Mouse (Mus musculus): ENCODE measurements around the gene Csdc2. TPM values are rescaled to one million over a fixed set of nuclear protein-coding genes. Genes with fewer than 3 reads are reported as not detected.
A peak's percentile ranks its signal among the peaks of the same experiment; 100 is the strongest.

Csdc2 gene
- polyA plus RNA-seq, 1 experiment: 0.80 TPM

- WGBS: 84% methylated on average over 23 of the region's 23 CpGs
Measured at GRCm38 (mm10) chr15:81980321-81980720, 43.8 kb downstream of the Csdc2 start, which contains the start of gene 1700029P11Rik. Gene 1700029P11Rik (plus strand): TSS chr15:81980540.

GRCm38 (mm10) chr15:81982173-81982572 lies 45.6 kb downstream of the Csdc2 start:
- 77% methylated on average over 1 of the region's 1 CpGs for WGBS
- no peak for TF ChIP-seq CTCF (IDR thresholded peaks at IDR 0.05; ENCODE audit: control insufficient read depth, insufficient read depth, low read length)
- no peak for TF ChIP-seq POLR2A (IDR thresholded peaks at IDR 0.05; ENCODE audit: borderline replicate concordance, control insufficient read depth, low read depth, low read length)
- H3K27ac ChIP-seq (ENCODE audit: control insufficient read depth, insufficient read depth, low read depth, low read length, poor library complexity): no peak overlapping the region
- no peak overlapping the region for H3K4me3 ChIP-seq (replicated peaks; ENCODE audit: control insufficient read depth, low read depth, low read length)
- no peaks in the 10 kb centered on the region for H3K4me1 ChIP-seq (ENCODE audit: control insufficient read depth, insufficient read depth, low read length)

More at GRCm38 (mm10) chr15:81980321-81980720, 43.8 kb downstream of the Csdc2 start, which contains the start of gene 1700029P11Rik:
- Histone ChIP-seq H3K4me1 (ENCODE audit: control insufficient read depth, insufficient read depth, low read length) (no peaks in the 10 kb centered on the region), H3K4me3 (replicated peaks; ENCODE audit: control insufficient read depth, low read depth, low read length) (no peak within 1 kb of the TSS), H3K27ac (ENCODE audit: control insufficient read depth, insufficient read depth, low read depth, low read length, poor library complexity) (no peak within 1 kb of the TSS)
- TF ChIP-seq CTCF (IDR thresholded peaks at IDR 0.05; ENCODE audit: control insufficient read depth, insufficient read depth, low read length) (no peak), POLR2A (IDR thresholded peaks at IDR 0.05; ENCODE audit: borderline replicate concordance, control insufficient read depth, low read depth, low read length) (no peak)

- no peak overlapping the region for H3K4me3 ChIP-seq (replicated peaks; ENCODE audit: control insufficient read depth, low read depth, low read length)
- WGBS: 86% methylated on average over 2 of the region's 2 CpGs
- no peak overlapping the region for H3K27ac ChIP-seq (ENCODE audit: control insufficient read depth, insufficient read depth, low read depth, low read length, poor library complexity)
- TF ChIP-seq POLR2A (IDR thresholded peaks at IDR 0.05; ENCODE audit: borderline replicate concordance, control insufficient read depth, low read depth, low read length) (no peak), CTCF (IDR thresholded peaks at IDR 0.05; ENCODE audit: control insufficient read depth, insufficient read depth, low read length) (no peak)
- no peaks in the 10 kb centered on the region for H3K4me1 ChIP-seq (ENCODE audit: control insufficient read depth, insufficient read depth, low read length)
Measured at GRCm38 (mm10) chr15:81985267-81986161, 49.0 kb downstream of the Csdc2 start.

- 89% methylated on average over 3 of the region's 3 CpGs for WGBS
- TF ChIP-seq POLR2A (IDR thresholded peaks at IDR 0.05; ENCODE audit: borderline replicate concordance, control insufficient read depth, low read depth, low read length) (no peak), CTCF (IDR thresholded peaks at IDR 0.05; ENCODE audit: control insufficient read depth, insufficient read depth, low read length) (no peak)
- Histone ChIP-seq H3K27ac (ENCODE audit: control insufficient read depth, insufficient read depth, low read depth, low read length, poor library complexity) (no peak within 1 kb of the TSS), H3K4me1 (ENCODE audit: control insufficient read depth, insufficient read depth, low read length) (no peaks in the 10 kb centered on the region; the same call in 1 of the 2 replicates), H3K4me3 (replicated peaks; ENCODE audit: control insufficient read depth, low read depth, low read length) (no peak within 1 kb of the TSS)
Measured at GRCm38 (mm10) chr15:81987646-81988045, 51.1 kb downstream of the Csdc2 start, which contains the start of gene Xrcc6. Gene Xrcc6 (plus strand): TSS chr15:81987835.

GRCm38 (mm10) chr15:81989371-81990062 lies 53.0 kb downstream of the Csdc2 start:
- Histone ChIP-seq H3K4me3 (replicated peaks; ENCODE audit: control insufficient read depth, low read depth, low read length) (no peak overlapping the region), H3K27ac (ENCODE audit: control insufficient read depth, insufficient read depth, low read depth, low read length, poor library complexity) (no peak overlapping the region), H3K4me1 (ENCODE audit: control insufficient read depth, insufficient read depth, low read length) (no peaks in the 10 kb centered on the region; the same call in 1 of the 2 replicates)
- WGBS: 59% methylated on average over 11 of the region's 11 CpGs
- TF ChIP-seq CTCF (IDR thresholded peaks at IDR 0.05; ENCODE audit: control insufficient read depth, insufficient read depth, low read length) (peak; percentile 79), POLR2A (IDR thresholded peaks at IDR 0.05; ENCODE audit: borderline replicate concordance, control insufficient read depth, low read depth, low read length) (no peak)

GRCm38 (mm10) chr15:81990549-81990948 lies 54.0 kb downstream of the Csdc2 start:
- no peak overlapping the region for H3K4me3 ChIP-seq (replicated peaks; ENCODE audit: control insufficient read depth, low read depth, low read length)
- H3K4me1 ChIP-seq (ENCODE audit: control insufficient read depth, insufficient read depth, low read length): no peaks in the 10 kb centered on the region; the same call in 1 of the 2 replicates
- WGBS: 41% methylated on average over 7 of the region's 7 CpGs
- no peak for TF ChIP-seq CTCF (IDR thresholded peaks at IDR 0.05; ENCODE audit: control insufficient read depth, insufficient read depth, low read length)
- TF ChIP-seq POLR2A (IDR thresholded peaks at IDR 0.05; ENCODE audit: borderline replicate concordance, control insufficient read depth, low read depth, low read length): no peak
- H3K27ac ChIP-seq (ENCODE audit: control insufficient read depth, insufficient read depth, low read depth, low read length, poor library complexity): no peak overlapping the region

GRCm38 (mm10) chr15:81993992-81994391 lies 57.4 kb downstream of the Csdc2 start:
- Histone ChIP-seq H3K27ac (ENCODE audit: control insufficient read depth, insufficient read depth, low read depth, low read length, poor library complexity) (no peak overlapping the region), H3K4me3 (replicated peaks; ENCODE audit: control insufficient read depth, low read depth, low read length) (no peak overlapping the region), H3K4me1 (ENCODE audit: control insufficient read depth, insufficient read depth, low read length) (no peaks in the 10 kb centered on the region; the same call in 1 of the 2 replicates)
- 94% methylated on average over 6 of the region's 6 CpGs for WGBS
- TF ChIP-seq POLR2A (IDR thresholded peaks at IDR 0.05; ENCODE audit: borderline replicate concordance, control insufficient read depth, low read depth, low read length) (no peak), CTCF (IDR thresholded peaks at IDR 0.05; ENCODE audit: control insufficient read depth, insufficient read depth, low read length) (no peak)

Other genes with a start within 250 kb of the Csdc2 start
- gene Chadl, start 239.5 kb upstream of the Csdc2 start, polyA plus RNA-seq (2011; ENCODE audit: insufficient read depth, insufficient read length, low replicate concordance, missing spikeins): not detected in 2 replicates
- gene Zc3h7b, start 191.7 kb upstream of the Csdc2 start, polyA plus RNA-seq (2011; ENCODE audit: insufficient read depth, insufficient read length, low replicate concordance, missing spikeins): 10.8 and 16.1 TPM in 2 replicates
- gene Rangap1, start 191.2 kb upstream of the Csdc2 start, polyA plus RNA-seq (2011; ENCODE audit: insufficient read depth, insufficient read length, low replicate concordance, missing spikeins): 66.5 and 91.3 TPM in 2 replicates
- 6.4 and 16.2 TPM in 2 replicates for gene Tef, start 134.3 kb upstream of the Csdc2 start, polyA plus RNA-seq (2011; ENCODE audit: insufficient read depth, insufficient read length, low replicate concordance, missing spikeins)
- 6.6 and 9.2 TPM in 2 replicates for gene Tob2, start 78.0 kb upstream of the Csdc2 start, polyA plus RNA-seq (2011; ENCODE audit: insufficient read depth, insufficient read length, low replicate concordance, missing spikeins)
- 74.5 and 96.7 TPM in 2 replicates for gene Phf5a, start 64.8 kb upstream of the Csdc2 start, polyA plus RNA-seq (2011; ENCODE audit: insufficient read depth, insufficient read length, low replicate concordance, missing spikeins)
- gene Aco2, start 64.5 kb upstream of the Csdc2 start, polyA plus RNA-seq (2011; ENCODE audit: insufficient read depth, insufficient read length, low replicate concordance, missing spikeins): 41.0 and 71.1 TPM in 2 replicates
- gene Polr3h, start 10.5 kb upstream of the Csdc2 start, polyA plus RNA-seq (2011; ENCODE audit: insufficient read depth, insufficient read length, low replicate concordance, missing spikeins): 12.4 and 12.5 TPM in 2 replicates
- gene Pmm1, start 24.2 kb downstream of the Csdc2 start, polyA plus RNA-seq (2011; ENCODE audit: insufficient read depth, insufficient read length, low replicate concordance, missing spikeins): 23.1 and 51.8 TPM in 2 replicates
- 3.0 TPM in 1 of 2 replicates, not detected in the other for gene 1700029P11Rik, start 43.8 kb downstream of the Csdc2 start, polyA plus RNA-seq (2011; ENCODE audit: insufficient read depth, insufficient read length, low replicate concordance, missing spikeins)
- 60.8 and 96.2 TPM in 2 replicates for gene Xrcc6, start 51.1 kb downstream of the Csdc2 start, polyA plus RNA-seq (2011; ENCODE audit: insufficient read depth, insufficient read length, low replicate concordance, missing spikeins)
- gene Desi1, start 97.1 kb downstream of the Csdc2 start, polyA plus RNA-seq (2011; ENCODE audit: insufficient read depth, insufficient read length, low replicate concordance, missing spikeins): 12.5 and 22.7 TPM in 2 replicates
- gene Snu13, start 110.8 kb downstream of the Csdc2 start, polyA plus RNA-seq (2011; ENCODE audit: insufficient read depth, insufficient read length, low replicate concordance, missing spikeins): 119 and 144 TPM in 2 replicates
- gene 4930407I10Rik, start 122.4 kb downstream of the Csdc2 start, polyA plus RNA-seq (2011; ENCODE audit: insufficient read depth, insufficient read length, low replicate concordance, missing spikeins): not detected in 2 replicates
- gene Mei1, start 133.2 kb downstream of the Csdc2 start, polyA plus RNA-seq (2011; ENCODE audit: insufficient read depth, insufficient read length, low replicate concordance, missing spikeins): not detected in 2 replicates
- gene Ccdc134, start 191.2 kb downstream of the Csdc2 start, polyA plus RNA-seq (2011; ENCODE audit: insufficient read depth, insufficient read length, low replicate concordance, missing spikeins): 23.8 and 28.2 TPM in 2 replicates
- 19.3 and 46.3 TPM in 2 replicates for gene Srebf2, start 210.4 kb downstream of the Csdc2 start, polyA plus RNA-seq (2011; ENCODE audit: insufficient read depth, insufficient read length, low replicate concordance, missing spikeins)